Mouse (Mus musculus): ENCODE data around the gene Tusc1.

Gene Tusc1

DNA sequence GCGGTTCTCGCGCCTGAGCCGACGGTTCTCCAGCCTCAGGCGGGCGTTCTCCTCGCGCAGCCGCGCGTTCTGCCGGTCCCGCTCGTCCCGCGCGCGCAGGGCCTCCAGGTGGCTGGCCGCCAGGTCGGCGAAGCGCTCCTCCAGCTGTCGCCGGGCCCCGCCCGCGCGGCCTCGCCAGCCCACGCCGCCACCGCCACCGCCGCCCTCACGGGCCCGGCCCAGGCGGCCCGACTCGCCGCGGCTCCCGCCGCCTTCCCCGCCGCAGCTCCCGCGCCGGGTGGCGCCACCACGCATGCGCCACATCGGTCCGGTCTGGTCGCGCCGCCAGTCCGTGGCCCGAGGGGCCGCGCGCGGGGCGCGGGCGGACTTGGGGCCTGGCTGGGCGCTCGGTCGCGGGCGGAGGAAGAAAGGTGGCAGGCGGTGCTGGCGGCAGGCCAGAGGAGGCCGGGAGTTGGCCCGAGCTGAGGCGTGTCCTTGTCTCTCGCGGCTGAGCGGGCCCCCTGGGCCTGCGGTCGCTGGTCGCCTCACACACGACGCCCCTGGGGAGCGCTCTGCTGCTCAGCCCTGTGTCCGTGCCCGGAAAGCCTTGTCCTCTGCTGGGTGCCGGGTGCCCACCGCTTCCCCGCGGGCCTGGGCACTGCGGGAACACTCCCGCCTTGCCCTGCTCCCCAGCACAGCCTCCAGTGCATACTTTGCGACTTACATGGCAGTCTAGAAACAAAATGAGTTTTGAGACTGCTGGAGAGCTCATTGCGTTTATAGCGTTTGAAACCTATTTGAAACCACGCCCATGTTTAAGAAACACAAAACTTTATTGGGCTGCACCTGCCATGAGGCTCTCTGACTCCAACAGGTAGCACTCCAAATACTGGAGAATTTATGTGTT is at the start of gene Tusc1:
Gene Tusc1 (minus strand): TSS at position 394 of the 886 bp plus-strand sequence.
- DNase-seq (ENCODE audit: low spot score): peak; percentile 80

DNA sequence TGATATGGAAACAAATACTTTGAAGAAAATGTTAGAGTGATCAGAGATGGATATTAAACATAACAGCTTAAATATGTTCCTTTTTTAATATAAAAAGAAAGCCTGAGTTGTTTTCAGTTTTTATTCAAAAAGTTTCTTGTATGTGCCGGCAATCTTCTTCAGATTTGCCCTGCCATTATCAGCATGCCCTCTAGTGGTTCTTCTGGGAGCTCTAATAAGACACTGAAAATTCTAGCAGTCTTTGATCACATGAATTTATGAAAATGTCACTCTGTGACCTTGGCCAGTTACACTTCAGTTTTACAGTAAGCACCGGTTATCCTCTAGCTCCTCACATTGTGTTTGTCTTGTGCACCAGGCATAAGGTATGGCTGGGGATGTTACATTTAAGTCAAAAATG is 17.6 kb upstream of the Tusc1 start:
- DNase-seq (ENCODE audit: low spot score): no peak

DNA sequence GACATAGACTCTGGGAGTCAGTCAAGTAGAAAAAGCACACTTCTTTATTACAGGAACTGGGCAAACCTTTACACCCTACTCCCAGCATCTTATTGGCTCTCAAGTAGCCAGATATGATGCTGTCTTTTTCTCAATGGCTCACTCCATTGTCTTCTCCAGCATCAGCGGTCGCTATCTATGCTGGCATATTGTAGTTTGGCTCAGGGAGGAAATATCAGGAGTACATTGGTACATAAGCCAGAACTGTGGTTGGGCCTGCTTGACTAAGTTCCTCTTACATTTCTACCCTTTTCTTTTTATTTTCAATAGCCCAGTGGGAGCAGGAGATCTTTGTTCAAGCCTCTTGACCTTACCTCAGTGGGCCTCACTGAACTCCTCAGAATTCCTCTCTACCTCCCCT is 9.0 kb upstream of the Tusc1 start:
- DNase-seq (ENCODE audit: low spot score): no peak

DNA sequence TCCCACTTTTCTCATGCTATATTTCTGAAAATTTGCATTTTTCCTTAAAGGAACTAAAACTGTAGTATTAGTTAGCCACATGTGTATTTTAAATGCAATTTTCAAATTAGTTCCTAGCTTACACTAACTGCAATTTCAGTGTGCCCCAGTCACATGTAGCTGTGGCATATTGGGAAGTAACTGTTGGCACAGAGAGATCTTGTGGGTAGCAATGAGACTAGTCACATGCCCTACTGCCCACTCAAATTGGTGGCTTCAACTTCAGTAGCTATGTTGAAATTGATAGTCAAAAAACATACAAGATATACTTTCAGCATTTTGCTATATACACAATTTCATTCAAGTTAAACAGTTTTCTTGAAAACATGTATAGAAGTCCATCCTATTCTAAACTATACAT is 6.3 kb upstream of the Tusc1 start:
- no peak for DNase-seq (ENCODE audit: low spot score)

DNA sequence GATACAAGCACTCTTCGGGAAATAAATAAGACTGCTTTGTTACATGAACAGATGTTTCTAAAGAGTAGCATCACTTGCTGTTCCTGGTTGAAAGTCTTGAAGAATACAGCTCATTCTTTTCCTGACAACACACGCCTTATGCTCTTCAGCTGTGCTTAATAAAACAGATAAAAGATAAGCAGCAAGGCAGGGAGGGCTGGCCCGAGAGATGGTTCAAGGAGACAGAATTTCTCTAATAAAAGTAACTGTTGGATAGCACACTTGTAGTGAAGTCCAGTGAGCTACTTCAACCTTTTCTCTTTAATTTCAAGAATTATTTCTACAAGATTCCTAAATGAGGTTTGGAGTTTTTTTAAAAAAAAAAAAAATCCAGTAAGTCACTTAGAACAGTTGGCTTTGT is 2.7 kb upstream of the Tusc1 start:
- no peak for DNase-seq (ENCODE audit: low spot score)

DNA sequence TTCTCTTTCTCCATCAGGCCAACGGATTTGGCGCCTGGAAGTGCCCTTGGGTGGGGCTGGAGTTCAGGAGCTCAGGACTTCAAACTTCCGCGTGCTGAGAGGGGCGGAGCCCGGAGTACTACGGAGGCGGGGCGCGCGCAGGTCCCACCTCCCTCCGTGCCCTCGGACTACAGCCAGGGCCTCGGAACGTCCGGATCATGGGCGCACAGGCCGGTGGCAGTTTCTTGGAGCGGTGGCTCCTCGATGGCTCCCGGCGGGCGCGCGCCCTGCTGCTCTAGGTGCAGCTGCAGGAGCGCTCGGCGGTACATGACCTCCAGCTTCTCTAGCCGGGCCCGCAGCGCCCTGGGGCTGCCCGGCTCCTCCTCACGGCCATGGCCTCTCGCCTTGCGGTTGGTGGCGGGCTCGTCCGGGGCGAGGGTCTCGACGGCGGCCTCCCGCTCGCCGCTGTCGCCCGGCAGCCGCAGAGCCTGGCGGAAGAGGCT is 634 bp downstream of the Tusc1 start:
- DNase-seq (ENCODE audit: low spot score): peak; percentile 67

DNA sequence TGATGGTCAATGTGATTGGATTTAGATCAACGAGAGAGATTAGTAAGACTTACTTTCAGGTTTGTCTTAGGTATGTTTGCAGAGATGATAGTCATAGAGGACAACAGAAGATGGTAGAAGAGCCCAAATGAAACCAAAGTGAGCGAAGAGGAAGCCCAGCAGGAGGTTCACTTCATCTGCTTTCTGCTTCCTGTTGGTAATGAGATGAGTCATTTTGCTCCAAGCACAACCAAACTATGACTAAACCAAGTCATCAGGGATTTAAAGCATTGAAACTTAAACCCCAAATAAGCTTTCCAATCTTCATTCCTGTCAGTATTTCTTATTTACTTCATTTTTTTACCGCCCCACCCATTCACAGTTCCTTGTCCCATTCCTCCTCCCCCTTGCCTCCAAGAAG is 27.8 kb downstream of the Tusc1 start:
- no peak for DNase-seq (ENCODE audit: low spot score)

DNA sequence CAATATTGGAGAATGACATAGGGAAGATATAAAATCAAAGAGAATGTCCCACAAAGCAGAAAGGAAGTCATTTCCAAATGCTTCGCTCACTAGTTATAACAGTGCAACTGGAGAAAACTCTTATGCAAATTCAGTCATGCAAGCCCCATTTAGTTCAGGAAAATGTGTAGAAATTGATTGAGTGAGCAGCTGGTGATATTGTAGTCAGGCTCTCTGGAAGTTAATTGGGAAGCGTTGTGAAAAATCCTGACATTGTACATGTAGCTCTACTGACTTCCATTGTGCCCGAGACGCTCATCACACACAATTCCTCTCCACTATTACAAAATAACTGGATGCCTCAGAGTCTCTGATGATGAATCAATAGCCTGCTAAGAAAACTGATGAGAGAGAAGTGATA is 49.2 kb downstream of the Tusc1 start:
- DNase-seq (ENCODE audit: low spot score): no peak
